Mouse (Mus musculus): Measurements from ENCODE around the gene Rnase9.

- TF ChIP-seq POLR2A (IDR thresholded peaks at IDR 0.05; ENCODE audit: low read depth, low read length) (no peak), CTCF (IDR thresholded peaks at IDR 0.05; ENCODE audit: extremely low read depth, insufficient read depth, insufficient read length, insufficient replicate concordance) (no peak)
Measured at GRCm38 (mm10) chr14:51074335-51074734, 32.7 kb upstream of the Rnase9 start, which contains the start of gene Olfr750.

Data from spleen, adult 2 months (tissue).